Mouse (Mus musculus): Measurements from ENCODE around the gene Rusc1.
"Not testable (repeated sequence)": the region's sequence is repeated elsewhere in the genome, so short reads cannot be mapped to it uniquely, and the experiment has no call there.

Rusc1 gene

DNA sequence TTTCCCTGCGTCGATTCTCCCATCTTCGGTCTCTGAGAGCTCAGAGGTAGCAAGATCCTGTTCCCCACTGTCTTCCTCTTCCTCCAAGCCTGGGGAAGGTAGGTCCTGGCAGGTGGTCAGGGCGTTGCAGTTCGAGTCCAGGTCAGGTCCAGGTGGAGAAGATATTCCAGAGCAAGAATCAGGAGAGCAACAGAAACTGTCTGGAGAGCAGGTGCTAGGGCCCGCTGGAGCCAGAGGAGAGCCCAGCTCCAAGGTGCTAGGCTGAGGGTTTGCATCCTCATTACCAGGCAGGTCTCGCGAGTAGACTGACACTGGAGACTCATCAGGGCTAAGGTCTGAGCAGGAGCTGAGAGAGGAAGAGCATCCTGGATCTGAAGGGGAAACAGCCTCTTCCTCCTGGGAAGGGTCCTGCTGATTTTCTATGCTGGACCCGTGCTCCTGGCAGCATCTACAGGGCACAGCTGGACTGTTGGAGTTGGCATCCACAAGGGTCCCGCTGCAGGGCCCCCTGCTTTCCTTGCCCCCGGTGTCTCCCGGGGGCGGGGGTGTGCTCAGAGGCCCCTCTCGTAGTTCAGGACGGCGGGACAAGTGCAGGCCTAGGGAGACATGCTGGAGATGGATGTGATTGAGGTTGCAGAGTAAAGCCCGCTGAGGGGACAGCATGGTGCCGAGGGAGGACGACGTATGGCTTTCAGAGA, 1.2 kb downstream of the Rusc1 start:
- peak; percentile 61 for DNase-seq

DNA sequence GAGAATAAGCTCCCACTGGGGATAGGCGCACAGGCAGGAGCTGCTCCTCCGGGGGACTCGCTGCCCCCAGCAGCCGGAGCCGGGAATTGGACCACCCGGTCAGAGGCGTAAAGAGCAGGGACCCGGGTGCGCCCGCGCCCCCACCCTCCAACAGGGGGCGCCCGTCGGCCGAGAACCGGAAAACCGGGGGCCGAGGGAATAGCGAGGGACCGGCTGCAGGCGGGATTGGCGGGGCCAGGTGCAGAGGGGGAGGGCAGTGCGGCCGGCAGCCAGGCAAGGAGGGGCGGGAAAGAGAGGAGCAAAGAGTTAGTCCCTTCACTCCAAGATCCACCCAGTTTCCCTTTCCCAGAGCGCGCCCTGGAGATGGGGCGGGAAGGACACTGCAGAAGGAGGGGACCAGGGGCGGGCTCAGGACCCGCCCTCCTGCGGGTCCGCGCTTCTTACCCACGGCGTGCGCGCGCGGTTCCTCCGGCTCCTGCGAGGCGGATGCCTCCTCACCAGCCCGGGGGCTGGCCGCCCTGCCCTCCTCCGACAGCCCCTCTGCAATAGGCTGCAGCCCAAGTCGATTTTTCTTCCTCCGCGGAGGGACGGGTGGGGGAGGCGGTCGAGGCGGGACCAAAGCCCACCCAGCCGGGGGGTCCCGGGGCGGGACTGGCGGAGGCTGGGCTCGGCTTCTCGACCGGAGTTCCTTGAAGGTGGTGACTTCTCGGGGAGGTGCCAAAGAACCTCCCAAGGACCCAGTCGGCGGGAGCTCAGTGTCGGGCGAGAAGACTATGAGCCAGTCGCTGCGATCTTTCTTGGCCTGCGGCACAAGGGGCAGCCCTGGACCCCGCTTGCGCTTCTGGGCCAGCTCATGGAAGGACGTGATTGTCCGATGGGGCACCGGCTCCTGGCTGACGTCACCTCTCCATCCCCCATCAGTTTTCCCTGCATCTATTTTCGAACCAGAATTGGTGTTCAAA, 2.1 kb downstream of the Rusc1 start:
- DNase-seq, result peak; percentile 87

DNA sequence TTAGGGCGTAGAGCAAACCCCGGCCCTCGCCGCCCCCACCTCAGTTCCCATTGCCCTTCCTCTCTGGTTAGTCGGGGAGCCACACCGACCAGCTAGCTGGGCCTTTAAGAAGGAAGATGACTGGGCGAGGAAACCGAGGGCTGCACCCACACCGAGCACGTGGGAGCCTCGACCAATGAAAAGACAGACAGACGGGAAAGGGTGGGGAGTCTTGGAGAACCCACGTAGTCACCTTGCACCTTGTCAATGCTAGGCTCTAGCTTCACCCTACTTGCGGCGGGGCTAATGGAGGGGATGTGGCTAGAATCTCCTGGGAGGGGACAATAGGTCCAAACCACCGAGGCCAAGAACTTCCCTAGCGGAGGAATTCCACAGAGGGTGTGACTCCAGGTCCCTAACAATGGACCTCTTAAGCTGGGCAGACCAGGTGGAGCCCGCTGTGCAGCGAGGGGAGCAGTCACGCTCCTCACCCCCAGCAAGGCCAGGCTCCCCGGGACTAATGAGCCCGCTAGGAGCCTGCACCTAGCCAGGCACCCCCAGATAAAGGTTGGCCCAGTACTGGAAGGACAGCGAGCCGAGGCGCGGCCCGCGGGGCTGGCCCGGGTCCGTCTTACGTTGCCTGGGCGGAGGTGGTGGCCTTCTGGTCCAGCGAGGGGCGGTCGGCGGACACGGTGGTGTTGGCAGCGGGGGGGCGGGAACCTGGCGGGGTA, 3.1 kb downstream of the Rusc1 start:
- DNase-seq, result peak; percentile 91

DNA sequence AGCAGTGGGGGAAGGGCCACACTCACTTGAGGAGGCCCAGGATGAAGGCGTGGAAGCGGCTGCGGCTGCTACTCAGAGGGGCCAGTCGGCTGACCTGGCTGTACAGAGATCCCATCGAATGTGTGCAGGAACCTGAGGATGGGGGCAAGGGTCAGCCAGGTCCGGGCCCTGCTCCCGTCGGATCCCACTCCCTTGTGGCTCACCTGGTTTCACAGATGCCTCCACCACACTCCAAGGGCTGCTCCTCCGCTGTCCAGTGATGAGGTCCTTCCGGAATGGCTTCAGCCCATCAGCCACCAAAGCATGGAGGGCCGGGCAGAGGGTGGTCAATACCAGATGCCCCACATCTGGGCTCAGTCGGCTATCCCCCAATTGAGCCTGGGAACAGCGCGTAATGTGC, 4.1 kb downstream of the Rusc1 start:
- peak; percentile 47 for DNase-seq

DNA sequence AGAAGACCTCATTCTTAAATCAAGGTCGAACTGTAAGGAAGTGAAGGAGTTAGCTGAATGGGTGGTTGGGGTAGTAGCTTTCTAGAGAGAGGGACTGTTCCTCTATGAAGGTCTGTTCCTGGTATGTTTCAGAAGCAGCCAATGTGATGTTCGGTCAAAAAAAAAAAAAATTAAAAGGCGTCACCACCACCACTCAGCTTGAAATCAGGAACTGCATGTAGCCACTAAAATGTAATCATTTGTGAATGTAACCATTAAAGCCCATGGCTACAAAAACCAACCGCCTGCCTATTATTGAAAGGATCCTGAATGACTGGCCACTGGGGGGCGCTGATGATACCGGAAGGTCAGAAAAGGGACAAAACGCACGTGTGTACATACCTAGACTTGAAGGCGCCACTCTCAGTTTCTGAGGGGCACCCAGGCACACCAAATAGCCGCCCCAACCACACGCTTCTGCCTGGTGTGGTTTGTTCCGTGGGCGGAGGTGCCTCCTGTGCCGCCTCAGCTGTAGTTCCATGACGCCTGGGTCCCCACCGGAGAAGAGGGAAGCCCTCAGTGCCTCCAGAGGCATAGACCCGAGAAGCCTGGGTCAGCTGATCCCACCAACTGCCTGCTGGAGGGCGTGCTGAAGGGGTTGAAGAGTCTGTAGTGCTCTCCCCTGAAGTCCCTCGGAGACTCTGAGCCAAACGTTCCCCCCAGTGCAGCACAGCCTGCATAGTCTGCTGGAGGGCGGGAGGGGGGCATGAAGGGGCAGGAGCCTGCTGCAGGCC, 5.6 kb downstream of the Rusc1 start:
- DNase-seq, result peak; percentile 84

DNA sequence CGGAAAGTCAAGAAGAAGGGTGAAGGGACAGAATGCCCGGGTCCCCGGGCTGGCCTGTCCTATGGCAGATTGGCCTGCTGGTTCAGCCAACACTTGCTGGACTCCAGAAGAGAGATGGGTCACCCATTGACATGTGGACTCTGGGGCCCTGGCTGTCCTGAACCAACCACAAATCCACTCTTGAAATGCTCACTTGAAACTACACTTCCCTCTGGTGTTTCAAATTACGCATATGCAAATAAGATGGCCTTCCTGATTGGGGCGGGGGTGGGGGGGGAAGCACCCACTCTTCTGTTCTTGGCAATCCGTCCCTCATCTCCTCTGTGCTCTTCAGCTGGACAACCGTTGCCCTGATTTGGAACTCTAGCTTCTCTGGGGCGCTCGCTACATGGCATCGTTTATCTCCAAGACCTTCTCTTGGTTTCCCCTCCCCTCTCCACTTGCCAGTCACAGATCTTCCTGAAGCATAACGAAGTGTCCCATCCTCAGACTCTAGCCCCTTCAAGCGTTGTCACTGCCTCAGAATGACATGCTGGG, 8.4 kb downstream of the Rusc1 start:
- no peak for DNase-seq

DNA sequence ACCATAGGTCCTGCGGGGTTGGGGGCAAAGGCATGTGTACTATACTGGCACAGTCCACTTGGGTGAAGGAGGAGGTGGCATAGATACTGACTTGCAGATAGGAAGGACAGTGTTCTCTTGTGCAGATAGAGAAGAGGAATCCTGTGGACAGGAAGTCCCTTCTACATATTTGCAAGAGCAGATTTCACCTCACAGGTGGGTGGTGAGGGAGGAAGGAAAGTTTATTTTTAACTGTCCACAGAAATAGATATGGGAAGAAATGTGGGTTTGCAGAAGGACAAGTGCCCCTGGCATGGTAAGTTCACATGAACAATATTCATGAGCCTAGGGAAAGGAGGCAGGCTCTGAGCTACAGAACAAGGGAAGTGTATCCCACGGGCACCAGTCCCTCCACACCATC, 9.0 kb downstream of the Rusc1 start:
- DNase-seq, result no peak

DNA sequence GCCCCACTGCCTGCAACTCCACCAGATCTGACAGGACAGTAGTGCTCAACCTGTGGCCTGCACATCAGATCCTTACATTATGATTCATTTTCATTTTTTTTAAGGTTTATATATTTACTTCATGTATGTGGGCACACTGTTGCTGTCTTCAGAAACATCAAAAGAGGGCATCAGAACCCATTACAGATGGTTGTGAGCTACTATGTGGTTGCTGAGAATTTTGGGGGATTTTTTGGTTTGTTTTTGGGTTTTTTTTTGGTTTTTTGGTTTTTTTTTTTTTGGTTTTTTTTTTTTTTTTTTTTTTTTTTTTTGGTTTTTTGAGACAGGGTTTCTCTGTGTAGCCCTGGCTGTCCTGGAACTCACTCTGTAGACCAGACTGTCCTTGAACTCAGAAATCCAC, 10.8 kb downstream of the Rusc1 start:
- DNase-seq, result not testable (repeated sequence)

DNA sequence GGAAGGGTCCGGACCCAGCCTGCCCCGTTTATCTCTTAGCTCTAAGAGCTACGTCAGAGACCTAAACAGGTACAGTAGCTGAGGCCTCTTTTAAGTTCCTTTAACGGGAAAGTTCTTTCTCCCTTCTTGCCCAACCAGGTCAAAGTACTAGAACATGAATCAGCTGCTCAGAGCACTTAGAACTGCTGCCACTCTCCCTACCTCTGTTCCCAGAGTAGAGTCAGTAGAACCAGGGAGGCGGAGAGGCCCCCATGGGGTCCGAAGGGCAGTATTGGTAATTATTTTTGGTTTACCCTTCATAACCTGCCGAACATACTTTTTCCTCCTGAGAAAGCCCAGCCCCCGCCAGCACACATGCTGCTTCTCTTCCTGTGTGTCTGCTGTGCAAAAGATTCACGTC, 15.7 kb downstream of the Rusc1 start:
- no peak for DNase-seq

DNA sequence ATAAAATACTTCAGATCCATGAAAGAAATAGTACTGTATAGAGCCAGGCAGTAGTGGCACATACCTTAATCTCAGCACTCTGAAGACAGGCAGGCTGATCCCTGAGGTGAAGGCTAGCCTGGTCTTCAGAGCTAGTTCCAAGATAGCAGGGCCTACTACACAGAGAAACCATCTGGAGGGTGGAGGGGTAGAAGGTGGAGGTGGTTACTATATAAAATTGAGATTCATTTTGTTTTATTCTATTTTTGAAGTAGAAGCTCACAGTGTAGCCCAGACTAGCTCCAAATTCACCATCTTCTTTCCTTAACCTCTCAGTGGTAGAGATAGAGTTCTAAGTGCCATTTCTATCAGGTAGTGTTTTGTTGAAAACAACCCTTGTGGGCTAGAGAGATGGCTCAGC, 25.8 kb downstream of the Rusc1 start:
- DNase-seq, result no peak

DNA sequence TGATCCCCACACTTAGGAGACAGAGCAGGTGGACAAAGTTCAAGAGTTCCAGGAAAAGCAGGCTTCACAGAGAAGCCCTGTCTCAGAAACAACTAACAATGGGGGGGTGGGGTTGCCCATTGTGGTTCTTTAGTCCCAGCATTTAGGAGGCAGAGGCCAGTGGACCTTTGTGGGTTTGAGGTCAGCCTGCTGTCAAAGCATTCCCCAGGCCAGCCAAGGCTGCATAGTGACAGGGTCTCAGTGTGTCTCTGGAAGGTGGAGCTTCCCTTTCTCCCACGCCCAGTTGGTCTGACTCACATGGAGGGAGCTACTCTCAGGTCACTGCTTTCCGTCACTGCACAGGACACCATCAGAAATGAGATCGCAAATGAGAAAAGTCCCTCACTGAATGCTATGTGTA, 31.4 kb downstream of the Rusc1 start:
- no peak for DNase-seq

DNA sequence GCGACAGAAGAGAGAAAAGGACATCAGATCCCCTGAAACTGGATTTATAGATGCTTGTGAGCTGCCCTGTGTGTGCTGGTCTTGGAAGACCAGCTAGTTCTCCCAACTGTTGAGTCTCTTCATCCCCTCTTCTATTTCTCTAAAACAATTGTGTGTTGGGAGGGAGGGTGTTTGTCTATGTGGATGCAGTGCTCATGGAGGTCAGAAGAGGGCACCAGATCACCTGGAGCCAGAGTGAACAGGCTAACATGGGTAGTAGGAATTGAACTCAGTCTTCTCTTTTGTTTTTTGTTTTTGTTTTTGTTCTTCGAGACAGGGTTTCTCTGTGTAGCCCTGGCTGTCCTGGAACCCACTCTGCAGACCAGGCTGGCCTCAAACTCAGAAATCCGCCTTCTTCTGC, 34.3 kb downstream of the Rusc1 start:
- peak; percentile 32 for DNase-seq

DNA sequence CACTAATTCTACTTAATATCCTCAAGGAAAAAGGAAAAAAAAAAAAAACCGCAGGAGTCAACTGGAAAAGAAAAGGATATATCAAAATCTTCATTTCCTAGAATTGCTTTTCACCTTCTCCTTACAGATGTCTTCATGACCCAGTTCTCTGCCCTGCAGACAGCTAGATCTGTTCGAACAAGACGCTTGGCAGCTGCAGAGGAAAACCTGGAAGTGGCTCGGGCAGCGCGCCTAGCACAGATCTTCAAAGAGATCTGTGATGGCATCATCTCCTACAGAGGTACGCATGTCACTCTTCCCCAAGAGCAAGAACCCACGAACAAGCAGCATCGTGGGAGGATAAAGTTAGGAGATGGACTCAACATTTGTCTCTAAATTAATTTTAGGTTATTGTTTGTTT, 34.8 kb downstream of the Rusc1 start:
- no peak for DNase-seq

DNA sequence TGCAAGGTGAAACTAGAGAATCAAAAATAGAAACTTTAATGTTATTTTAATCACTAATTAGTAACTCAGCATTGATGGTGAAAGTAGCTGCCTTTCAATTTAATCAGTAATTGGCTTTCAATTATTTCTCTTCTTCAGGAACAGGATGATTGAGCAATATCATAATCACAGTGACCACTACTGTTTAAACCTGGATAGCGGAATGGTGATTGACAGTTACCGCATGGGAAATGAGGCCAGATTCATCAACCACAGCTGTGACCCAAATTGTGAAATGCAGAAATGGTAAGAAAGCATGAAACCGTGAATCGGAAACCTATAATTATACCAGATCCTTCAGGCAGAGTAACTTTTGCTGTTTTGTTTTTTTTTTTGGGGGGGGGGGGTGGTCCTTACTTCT, 49.8 kb downstream of the Rusc1 start:
- DNase-seq, result no peak
